Mouse (Mus musculus): ENCODE results near the gene Dapk3.

GRCm38 (mm10) chr10:81198990-81199389 lies 16.2 kb downstream of the Dapk3 start:
- TF ChIP-seq CTCF (IDR thresholded peaks at IDR 0.05): no peak
- TF ChIP-seq EP300 (IDR thresholded peaks at IDR 0.05): no peak

Measured in lung, postnatal 0 days (tissue).